In genomic region chr12:21112453-21112857, GRCm38 (mm10) we compare ENCODE assay signal across 8 mouse cellular contexts.
DNase-seq lines count a peak whose midpoint lies in the region; ATAC-seq and TF ChIP-seq lines count a peak whose summit lies in the region.

No protein-coding gene starts in this region.

- H3K4me3 ChIP-seq in forebrain, embryonic 13.5 days, result peak overlapping the region; percentile 83
- peak overlapping the region; percentile 83 for H3K4me3 ChIP-seq in heart, postnatal 0 days (ENCODE audit: low read depth, low read length)
- H3K4me3 ChIP-seq in liver, embryonic 16.5 days (ENCODE audit: low read depth, low read length), result peak overlapping the region; percentile 65
- peak overlapping the region; percentile 75 for H3K4me3 ChIP-seq in neural tube, embryonic 11.5 days (ENCODE audit: low read depth, low read length)
- H3K4me3 ChIP-seq in thymus, adult 2 months (ENCODE audit: control insufficient read depth, insufficient read depth, low read length), result peak overlapping the region; percentile 49

- H3K9ac ChIP-seq in forebrain, embryonic 13.5 days, result peak overlapping the region; percentile 94
- H3K9ac ChIP-seq in heart, postnatal 0 days (replicated peaks; ENCODE audit: low read depth, low read length), result peak overlapping the region; percentile 74
- peak overlapping the region; percentile 51; the same call in 1 of the 2 replicates for H3K9ac ChIP-seq in liver, embryonic 16.5 days (ENCODE audit: low read depth, low read length)
- peak overlapping the region; percentile 77 for H3K9ac ChIP-seq in neural tube, embryonic 11.5 days (ENCODE audit: low read length)

- peak; percentile 62 for ATAC-seq in forebrain, embryonic 13.5 days
- no peak for ATAC-seq in heart, postnatal 0 days (ENCODE audit: insufficient read depth, low read depth)
- ATAC-seq in liver, embryonic 16.5 days (ENCODE audit: low read depth), result no peak
- peak; percentile 37; the same call in 1 of the 2 replicates for ATAC-seq in neural tube, embryonic 11.5 days (ENCODE audit: insufficient read depth, low FRiP score, low TSS enrichment)

- H3K36me3 ChIP-seq in forebrain, embryonic 13.5 days (ENCODE audit: poor library complexity, severe bottlenecking), result no peaks in the 10 kb centered on the region
- H3K36me3 ChIP-seq in heart, postnatal 0 days (replicated peaks; ENCODE audit: control insufficient read depth, insufficient read depth, low read length), result no peaks in the 10 kb centered on the region
- no peaks in the 10 kb centered on the region for H3K36me3 ChIP-seq in liver, embryonic 16.5 days (ENCODE audit: control insufficient read depth, insufficient read depth)
- no peaks in the 10 kb centered on the region for H3K36me3 ChIP-seq in neural tube, embryonic 11.5 days (ENCODE audit: control insufficient read depth, insufficient read depth, low read length)
- H3K36me3 ChIP-seq in thymus, adult 2 months (ENCODE audit: control insufficient read depth, insufficient read depth, low read length), result no peaks in the 10 kb centered on the region

- WGBS in forebrain, embryonic 13.5 days, result under 1% methylated on average over 17 of the region's 17 CpGs
- WGBS in heart, postnatal 0 days, result under 1% methylated on average over 17 of the region's 17 CpGs
- under 1% methylated on average over 17 of the region's 17 CpGs for WGBS in liver, embryonic 16.5 days (ENCODE audit: insufficient replicate concordance)
- WGBS in neural tube, embryonic 11.5 days, result 0% methylated on average over 17 of the region's 17 CpGs
- WGBS in thymus, adult 2 months, result 11% methylated on average over 17 of the region's 17 CpGs

- H3K27ac ChIP-seq in forebrain, embryonic 13.5 days, result peak overlapping the region; percentile 91
- H3K27ac ChIP-seq in heart, postnatal 0 days (ENCODE audit: low read depth), result peak overlapping the region; percentile 76
- no peak overlapping the region for H3K27ac ChIP-seq in liver, embryonic 16.5 days (ENCODE audit: low read length)
- H3K27ac ChIP-seq in neural tube, embryonic 11.5 days (ENCODE audit: low read depth, low read length), result peak overlapping the region; percentile 73; the same call in 1 of the 2 replicates
- H3K27ac ChIP-seq in thymus, adult 2 months (ENCODE audit: control insufficient read depth, insufficient read depth, low read length), result no peak overlapping the region

- H3K4me1 ChIP-seq in forebrain, embryonic 13.5 days, result peaks cover 12% of the 10 kb centered on the region
- H3K4me1 ChIP-seq in heart, postnatal 0 days (ENCODE audit: control insufficient read depth, insufficient read depth), result no peaks in the 10 kb centered on the region
- no peaks in the 10 kb centered on the region; the same call in 1 of the 2 replicates for H3K4me1 ChIP-seq in liver, embryonic 16.5 days (ENCODE audit: control insufficient read depth, low read depth, low read length)
- no peaks in the 10 kb centered on the region for H3K4me1 ChIP-seq in neural tube, embryonic 11.5 days (ENCODE audit: control insufficient read depth, insufficient read depth, low read length)
- H3K4me1 ChIP-seq in thymus, adult 2 months (replicated peaks; ENCODE audit: control insufficient read depth, insufficient read depth, low read length), result no peaks in the 10 kb centered on the region

- H3K27me3 ChIP-seq in forebrain, embryonic 13.5 days, result no peaks in the 10 kb centered on the region
- no peaks in the 10 kb centered on the region for H3K27me3 ChIP-seq in heart, postnatal 0 days (ENCODE audit: control insufficient read depth, insufficient read depth, low read length)
- peaks cover 15% of the 10 kb centered on the region for H3K27me3 ChIP-seq in liver, embryonic 16.5 days (ENCODE audit: control insufficient read depth, insufficient read depth, low read depth, low read length)
- H3K27me3 ChIP-seq in neural tube, embryonic 11.5 days (ENCODE audit: control insufficient read depth, insufficient read depth, low read length), result no peaks in the 10 kb centered on the region
- H3K27me3 ChIP-seq in thymus, adult 2 months (ENCODE audit: control insufficient read depth, insufficient read depth, low read length), result no peaks in the 10 kb centered on the region; the same call in 1 of the 2 replicates

- peak; percentile 57 for DNase-seq in ES-CJ7 (ENCODE audit: low read depth, low spot score)
- DNase-seq in cerebellum, adult 11-12 months, result peak; percentile 81
- DNase-seq in heart, postnatal 0 days (ENCODE audit: low spot score), result peak; percentile 51
- DNase-seq in kidney, postnatal 25 days, result peak; percentile 77 to 86
- DNase-seq in neural tube, embryonic 11.5 days (ENCODE audit: low spot score), result peak; percentile 79
- DNase-seq in thymus, adult 2 months, result peak; percentile 37

- no peaks in the 10 kb centered on the region for H3K9me3 ChIP-seq in forebrain, embryonic 13.5 days (replicated peaks)
- H3K9me3 ChIP-seq in heart, postnatal 0 days (replicated peaks; ENCODE audit: control insufficient read depth, low read length), result no peaks in the 10 kb centered on the region
- H3K9me3 ChIP-seq in liver, embryonic 16.5 days (replicated peaks; ENCODE audit: control insufficient read depth, low read length), result no peaks in the 10 kb centered on the region
- H3K9me3 ChIP-seq in neural tube, embryonic 11.5 days (ENCODE audit: control insufficient read depth, low read length), result no peaks in the 10 kb centered on the region

- peak overlapping the region; percentile 68 for H3K4me2 ChIP-seq in forebrain, embryonic 13.5 days
- H3K4me2 ChIP-seq in heart, postnatal 0 days (ENCODE audit: low read depth, low read length), result peak overlapping the region; percentile 73
- H3K4me2 ChIP-seq in liver, embryonic 16.5 days (ENCODE audit: low read depth, low read length), result peak overlapping the region; percentile 83
- peak overlapping the region; percentile 61 for H3K4me2 ChIP-seq in neural tube, embryonic 11.5 days (ENCODE audit: low read depth)

- TF ChIP-seq CTCF in heart, postnatal 0 days (IDR thresholded peaks at IDR 0.05; ENCODE audit: low read depth), result peak; percentile 60
- TF ChIP-seq CTCF in thymus, adult 2 months (IDR thresholded peaks at IDR 0.05; ENCODE audit: borderline replicate concordance, control insufficient read depth, extremely low read depth, insufficient read depth, low read length, poor library complexity), result no peak

- TF ChIP-seq POLR2A in thymus, adult 2 months (IDR thresholded peaks at IDR 0.05; ENCODE audit: control insufficient read depth, extremely low read depth, insufficient read depth, low read length, poor library complexity), result no peak

- no peak for TF ChIP-seq EP300 in heart, postnatal 0 days (IDR thresholded peaks at IDR 0.05; ENCODE audit: low read depth)

Comparison
In these comparisons a context has a peak if more than half of its experiments do, and no peak if none do; other contexts are left out.
1. ATAC-seq: peak in forebrain, embryonic 13.5 days (single experiment) and neural tube, embryonic 11.5 days (single experiment); none in heart, postnatal 0 days (single experiment) and liver, embryonic 16.5 days (single experiment).
2. H3K27ac ChIP-seq: peak in forebrain, embryonic 13.5 days (single experiment), heart, postnatal 0 days (single experiment) and neural tube, embryonic 11.5 days (single experiment); none in liver, embryonic 16.5 days (single experiment) and thymus, adult 2 months (single experiment).
3. Peak in every context shown above with its lines, with median percentiles within 50 percentile points of each other: DNase-seq, H3K4me2 ChIP-seq, H3K4me3 ChIP-seq and H3K9ac ChIP-seq.